Mouse (Mus musculus) kidney, postnatal 36 days (tissue): Measurements from ENCODE around the gene Tmcc2.
A peak's percentile ranks its signal among the peaks of the same experiment; 100 is the strongest.

Source experiments
- DNase-seq, 2 experiments: peaks; one replicate each; pipeline ENCODE4 v3.0.0; 2021 to 2022; ENCODE audit warnings: mixed read lengths in 2 of 2

The Tmcc2 gene

DNA sequence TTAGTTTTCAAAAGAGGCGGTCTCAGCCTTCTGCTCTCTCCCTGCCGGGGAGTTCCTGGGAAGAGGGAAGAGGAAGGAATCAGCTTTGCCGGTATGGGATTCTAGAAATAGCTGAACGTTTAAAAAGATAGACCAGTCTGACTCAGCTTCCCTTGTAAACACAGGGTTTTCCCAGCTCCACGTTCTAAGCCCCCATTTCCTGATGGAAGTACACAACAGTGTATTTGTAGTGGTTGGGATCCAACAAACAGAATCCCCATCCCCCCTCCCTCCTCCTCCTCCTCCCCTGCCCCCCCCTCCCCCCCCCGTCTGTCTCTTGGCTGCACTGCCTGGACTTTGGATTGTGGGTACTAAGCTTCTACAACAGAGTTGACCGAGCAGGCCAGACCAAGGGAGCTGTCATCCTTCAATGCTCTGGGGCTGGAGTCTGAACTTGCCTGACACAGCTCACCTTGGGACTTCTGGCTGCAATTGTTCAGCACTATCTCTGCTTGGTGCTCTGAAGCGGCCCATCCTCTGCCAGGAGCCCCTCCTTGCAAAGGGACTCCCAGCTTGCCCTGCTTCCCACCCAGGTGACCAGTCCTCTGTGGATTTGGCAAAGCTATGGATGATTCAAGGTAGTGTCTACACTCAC, 52.9 kb downstream of the Tmcc2 start:
- peak; percentile 72 to 87 for DNase-seq

DNA sequence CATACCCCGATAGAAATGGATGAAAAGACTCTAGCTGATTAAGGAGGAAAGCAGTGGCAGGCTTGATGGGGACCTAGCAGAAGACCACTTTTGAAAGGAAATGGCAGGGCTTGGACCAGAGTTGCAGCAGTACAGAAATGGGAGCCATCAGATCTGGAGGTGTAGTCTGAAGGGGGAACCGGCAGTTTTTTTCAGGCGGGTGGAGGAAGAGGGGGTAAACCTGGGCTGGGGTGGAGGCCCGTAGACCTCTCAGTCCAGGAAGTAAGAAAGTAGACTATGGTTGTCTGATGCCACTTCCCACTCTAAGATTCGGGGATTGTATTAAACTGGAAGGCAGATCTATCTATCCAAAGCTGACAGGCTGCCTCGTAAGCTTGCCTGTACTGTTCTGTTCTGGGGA, 54.2 kb downstream of the Tmcc2 start:
- DNase-seq, result peak in 1 of 2 experiments; percentile 7

GRCm38 (mm10) chr1:132335378-132335965, 55.6 kb downstream of the Tmcc2 start:
- peak; percentile 85 to 89 for DNase-seq

GRCm38 (mm10) chr1:132334178-132334801, 56.8 kb downstream of the Tmcc2 start:
- no peak for DNase-seq

DNA sequence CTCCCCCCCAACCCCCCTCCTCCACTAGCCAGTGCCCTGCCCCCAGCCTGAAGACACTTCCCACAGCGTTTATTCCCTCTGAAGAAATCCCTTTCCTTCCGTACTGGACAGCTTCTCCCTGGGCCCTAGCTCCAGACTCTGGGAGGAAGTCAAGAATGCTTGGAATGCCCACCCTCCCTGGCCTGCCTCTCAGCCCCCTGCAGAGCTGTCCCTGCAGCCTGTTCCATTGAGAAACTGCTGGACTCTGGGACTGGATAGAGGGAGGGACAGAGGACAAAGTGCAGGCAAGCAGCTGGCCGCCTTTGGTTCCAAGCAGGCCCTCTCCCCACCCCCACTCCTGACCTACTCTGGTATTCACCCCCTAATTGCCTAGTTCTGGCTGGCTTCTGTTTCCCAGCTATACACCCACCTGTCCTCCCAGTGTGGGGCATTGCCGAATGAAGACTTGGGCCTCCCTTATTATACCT, 57.4 kb downstream of the Tmcc2 start:
- peak; percentile 95 to 96 for DNase-seq

DNA sequence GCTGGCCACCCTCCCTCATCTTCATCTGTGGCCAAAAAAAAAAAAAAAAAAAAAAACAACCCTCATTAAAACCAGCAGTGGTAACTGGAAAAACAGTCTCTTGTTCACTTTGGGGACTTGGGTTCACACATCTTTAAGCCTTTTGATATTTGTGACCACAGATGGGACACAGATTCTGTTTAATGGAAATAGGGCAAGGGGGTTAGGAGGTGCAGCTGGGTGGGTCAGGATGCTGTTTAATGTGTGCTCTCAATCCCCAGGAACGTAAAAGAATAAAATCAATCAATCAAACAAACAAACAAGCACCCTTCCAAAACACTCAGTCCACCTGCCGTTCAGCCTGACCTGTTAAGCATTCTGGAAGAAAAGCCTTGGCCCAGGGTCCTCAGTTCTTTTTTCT, 57.9 kb downstream of the Tmcc2 start:
- DNase-seq, result no peak

DNA sequence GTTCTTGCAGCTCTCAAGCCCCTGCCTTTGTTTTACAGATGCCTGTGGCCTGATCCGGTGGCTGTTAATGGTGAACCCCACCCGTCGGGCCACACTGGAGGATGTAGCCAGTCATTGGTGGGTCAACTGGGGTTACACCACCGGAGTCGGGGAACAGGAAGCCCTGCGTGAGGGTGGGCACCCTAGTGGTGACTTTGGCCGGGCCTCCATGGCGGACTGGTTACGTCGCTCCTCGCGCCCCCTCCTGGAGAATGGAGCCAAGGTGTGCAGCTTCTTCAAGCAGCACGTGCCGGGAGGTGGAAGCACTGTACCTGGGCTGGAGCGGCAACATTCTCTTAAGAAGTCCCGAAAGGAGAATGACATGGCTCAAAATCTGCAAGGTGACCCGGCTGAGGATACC, 59.8 kb downstream of the Tmcc2 start:
- peak in 1 of 2 experiments; percentile 59 for DNase-seq

DNA sequence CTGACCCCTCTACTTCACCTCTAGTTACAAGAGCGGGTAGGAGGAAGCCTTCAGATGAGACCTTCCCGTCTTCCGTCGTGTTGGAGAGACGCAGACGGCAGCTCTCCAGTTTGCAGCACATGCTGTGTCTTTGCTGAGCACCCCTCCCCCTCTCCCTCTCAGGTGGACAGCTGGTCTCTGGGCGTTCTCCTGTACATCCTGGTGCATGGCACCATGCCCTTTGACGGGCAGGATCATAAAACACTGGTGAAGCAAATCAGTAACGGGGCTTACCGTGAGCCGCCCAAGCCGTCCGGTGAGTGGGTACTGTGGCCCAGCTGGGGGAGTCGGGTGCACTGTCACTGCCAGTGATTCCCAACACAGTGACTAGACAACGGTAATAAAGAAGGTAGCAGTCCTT, 60.7 kb downstream of the Tmcc2 start:
- DNase-seq, result peak; percentile 49 to 57

DNA sequence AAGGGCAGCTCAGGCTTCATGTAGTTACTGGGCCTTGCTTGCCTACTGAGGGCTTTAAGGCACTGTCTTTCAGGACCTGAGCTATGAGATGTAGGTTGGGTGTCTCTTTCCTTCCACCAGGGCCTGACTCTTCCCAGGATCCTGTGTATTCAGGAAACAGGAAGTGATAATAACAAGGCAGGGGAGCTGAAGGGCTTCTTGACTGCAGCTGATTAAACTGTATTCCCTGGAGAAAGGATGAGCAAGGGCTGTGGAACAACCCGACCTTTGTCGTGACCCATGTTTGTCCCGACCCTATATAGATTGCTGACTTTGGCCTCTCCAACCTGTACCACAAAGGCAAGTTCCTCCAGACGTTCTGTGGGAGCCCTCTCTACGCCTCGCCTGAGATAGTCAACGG, 61.4 kb downstream of the Tmcc2 start:
- peak in 1 of 2 experiments; percentile 22 for DNase-seq

DNA sequence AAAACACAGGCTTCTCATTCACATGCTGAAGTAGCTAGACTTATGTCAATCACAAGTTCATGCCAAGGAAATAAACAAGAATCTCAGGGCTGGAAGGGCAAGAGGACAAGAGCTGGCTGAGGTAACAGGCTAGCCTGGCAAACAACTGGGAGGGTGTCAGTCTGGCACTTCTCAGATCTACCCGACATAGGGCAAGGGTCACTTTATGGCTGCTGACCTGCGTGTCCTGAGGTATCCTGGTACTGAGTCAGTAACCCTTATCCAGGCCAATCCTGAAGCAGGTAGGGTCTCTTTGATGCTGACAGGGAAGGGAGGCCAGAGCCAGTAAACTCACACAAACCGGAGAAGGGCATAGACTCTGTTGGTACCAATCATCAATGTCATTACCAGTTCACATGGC, 62.5 kb downstream of the Tmcc2 start:
- peak; percentile 71 to 83 for DNase-seq

GRCm38 (mm10) chr1:132327477-132327876, 63.6 kb downstream of the Tmcc2 start:
- DNase-seq, result peak in 1 of 2 experiments; percentile 47

GRCm38 (mm10) chr1:132326777-132327176, 64.3 kb downstream of the Tmcc2 start:
- peak; percentile 63 to 80 for DNase-seq

DNA sequence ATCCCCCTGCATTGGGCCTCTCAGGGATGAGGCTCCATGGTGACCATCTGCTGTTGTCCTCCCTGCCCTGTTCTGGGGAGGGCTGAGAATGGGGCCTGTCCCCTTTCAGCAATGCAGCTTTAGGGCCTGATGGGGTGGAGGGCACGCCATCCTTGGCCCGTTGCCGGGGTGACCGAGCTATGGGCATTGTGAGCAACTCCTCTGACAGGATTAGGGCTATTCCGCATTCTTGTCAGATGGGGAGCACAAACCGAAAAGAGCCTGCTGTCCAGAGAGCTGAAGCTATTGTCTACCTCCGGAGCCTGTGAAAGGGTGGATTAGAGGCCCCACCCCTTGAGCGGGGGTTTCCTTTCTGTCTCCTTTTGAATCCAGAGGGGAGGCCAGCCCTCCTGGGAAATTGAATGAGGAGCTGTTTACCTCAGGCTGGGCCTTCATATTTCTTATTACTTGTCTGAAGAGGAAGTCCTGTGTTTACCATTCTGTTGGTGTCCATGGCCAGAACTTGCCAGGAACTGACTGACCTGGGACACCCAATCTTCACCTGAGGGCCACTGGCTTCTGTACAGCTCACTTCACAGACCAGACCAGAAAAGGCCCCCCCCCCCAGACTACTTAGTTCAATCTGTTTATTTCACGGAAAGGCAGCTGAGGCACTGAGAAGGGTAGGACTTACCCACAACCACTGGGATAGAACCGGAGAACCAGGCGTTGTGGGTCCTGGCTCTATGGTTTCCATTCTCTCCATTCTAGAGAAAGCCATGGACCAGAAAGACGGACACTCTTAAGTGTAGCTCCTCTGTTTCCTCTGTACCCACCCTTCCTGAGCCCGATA, 68.2 kb downstream of the Tmcc2 start:
- peak; percentile 68 to 73 for DNase-seq

GRCm38 (mm10) chr1:132321821-132322580, 69.1 kb downstream of the Tmcc2 start:
- no peak for DNase-seq

- DNase-seq, result peak; percentile 94 to 95
Measured at GRCm38 (mm10) chr1:132319242-132319641, 71.8 kb downstream of the Tmcc2 start.

GRCm38 (mm10) chr1:132317894-132318863, 72.9 kb downstream of the Tmcc2 start:
- no peak for DNase-seq

- peak; percentile 74 to 76 for DNase-seq
Measured at GRCm38 (mm10) chr1:132317413-132317812, 73.7 kb downstream of the Tmcc2 start.

DNA sequence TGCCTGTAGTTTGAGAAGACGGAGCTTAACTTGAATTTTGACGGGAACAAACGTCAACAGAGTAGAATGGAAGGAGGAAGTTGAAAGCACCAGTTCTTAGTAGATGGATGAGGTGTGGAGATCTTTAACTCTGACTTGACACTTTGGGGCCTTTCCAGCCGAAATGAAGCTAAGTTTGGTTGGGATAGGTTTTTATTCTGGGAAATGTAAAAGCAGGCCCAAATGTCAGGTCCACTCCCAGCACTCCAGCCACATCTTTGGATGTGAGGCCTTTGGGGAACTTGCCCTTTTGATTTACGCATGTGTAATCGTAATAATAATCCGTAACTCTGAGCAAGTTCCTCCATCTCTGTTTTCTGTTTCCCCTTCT, 74.5 kb downstream of the Tmcc2 start:
- DNase-seq, result no peak

- DNase-seq, result peak; percentile 97
Measured at GRCm38 (mm10) chr1:132315889-132316624, 75.0 kb downstream of the Tmcc2 start, which contains the start of gene Nuak2. Nuak2 (plus strand) TSS chr1:132316126.

DNA sequence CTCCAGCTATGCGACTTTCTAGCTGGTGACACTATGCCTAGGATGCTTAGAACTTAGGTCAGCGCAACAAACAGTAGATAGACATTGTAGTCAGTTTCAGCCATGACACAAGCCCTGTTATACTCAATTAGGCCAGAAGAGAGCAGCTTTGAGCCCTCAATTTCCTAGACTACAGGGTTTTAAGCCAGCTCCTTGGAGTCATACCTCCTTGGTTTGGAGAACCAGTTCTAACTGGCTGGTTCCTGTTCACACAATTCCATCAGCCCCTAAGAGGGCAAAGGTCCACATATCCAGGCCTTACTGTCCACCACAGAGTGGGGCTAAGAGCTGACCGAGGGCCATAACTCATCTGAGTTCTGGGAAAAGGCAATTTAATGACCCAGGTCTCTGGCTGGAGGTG, 78.4 kb downstream of the Tmcc2 start:
- peak; percentile 88 to 92 for DNase-seq
